Mouse (Mus musculus) testis, postnatal 14 days (tissue): ENCODE results near the gene Aptx.

ENCODE experiments used
- DNase-seq: peaks from one replicate; pipeline ENCODE4 v3.0.0; 2021; ENCODE audit warnings: low spot score

Gene Aptx

DNA sequence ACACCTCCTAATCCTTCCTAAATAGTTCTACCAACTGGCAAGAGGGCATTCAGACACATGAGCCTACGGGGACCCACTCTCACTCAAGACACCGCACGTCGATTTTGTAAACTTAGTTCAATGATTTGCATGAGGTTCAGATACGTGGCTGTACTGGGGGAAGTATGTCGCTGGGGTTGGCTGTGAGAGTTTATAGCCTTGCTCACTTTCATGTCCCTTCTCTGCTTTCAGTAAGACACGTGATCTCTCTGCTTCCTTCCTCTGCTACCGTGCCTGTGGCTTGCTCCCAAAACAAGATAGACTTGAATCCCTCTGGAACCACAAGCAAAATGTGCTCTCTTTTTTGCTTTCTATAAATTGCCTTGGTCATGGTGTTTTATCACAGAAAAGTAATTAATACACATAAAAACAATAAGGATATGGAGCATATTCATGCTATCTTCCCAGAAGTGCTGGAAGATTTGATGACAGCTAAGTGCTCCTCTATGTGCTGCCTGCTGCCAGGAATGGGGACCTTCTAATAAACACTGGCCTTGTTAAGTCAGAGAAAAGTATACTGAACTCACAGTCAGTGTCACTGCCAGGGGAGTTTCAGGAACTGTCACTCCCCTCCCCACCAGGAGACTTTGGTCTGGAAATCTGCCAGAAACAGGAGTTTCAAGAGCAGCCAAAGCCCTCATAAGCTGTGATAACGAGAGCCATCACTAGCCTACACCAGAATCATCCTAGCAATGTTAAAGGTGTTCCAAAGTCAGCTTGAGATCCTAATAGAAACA, 36.6 kb downstream of the Aptx start:
- DNase-seq, result no peak

DNA sequence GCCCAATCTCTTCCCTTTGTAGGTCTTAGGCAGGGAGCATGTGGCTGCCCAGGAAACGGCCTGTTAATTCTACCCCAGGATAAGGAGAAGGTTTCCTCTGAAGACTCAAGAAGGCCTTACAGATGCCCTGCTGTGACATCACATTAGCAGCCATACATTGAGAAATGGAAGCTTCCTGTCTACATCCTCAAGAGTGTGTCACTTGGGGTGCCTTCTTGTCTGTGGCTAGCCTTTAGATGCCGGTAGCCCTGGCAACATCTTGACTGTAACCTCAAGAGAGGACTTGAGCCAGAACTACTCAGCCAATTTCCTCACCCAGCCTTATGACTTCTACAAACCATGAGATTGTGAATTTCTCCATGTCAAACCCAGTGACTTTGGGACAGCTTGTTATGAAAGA, 51.9 kb downstream of the Aptx start:
- DNase-seq, result no peak

DNA sequence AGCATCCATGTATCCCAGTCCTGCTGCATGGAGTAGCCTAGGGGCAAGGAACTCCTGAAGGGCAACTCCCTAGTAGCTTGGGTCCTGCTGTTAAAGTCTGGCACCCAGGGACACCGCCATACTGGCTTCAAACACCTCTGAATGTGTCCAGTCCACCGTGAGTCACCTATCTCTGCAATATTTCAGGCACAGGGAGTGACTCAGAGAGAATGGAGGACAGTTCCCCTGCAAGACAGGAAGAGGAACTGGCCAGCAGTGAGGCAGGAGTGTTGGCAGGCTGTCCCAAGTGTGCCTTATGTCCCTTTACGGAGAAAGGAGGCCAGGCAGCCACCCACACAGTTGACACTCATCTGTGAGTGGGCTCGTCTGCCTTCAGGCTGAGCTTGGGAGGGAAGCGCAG, 53.9 kb downstream of the Aptx start:
- DNase-seq, result no peak

GRCm38 (mm10) chr4:40643567-40643966, 59.4 kb downstream of the Aptx start:
- no peak for DNase-seq

DNA sequence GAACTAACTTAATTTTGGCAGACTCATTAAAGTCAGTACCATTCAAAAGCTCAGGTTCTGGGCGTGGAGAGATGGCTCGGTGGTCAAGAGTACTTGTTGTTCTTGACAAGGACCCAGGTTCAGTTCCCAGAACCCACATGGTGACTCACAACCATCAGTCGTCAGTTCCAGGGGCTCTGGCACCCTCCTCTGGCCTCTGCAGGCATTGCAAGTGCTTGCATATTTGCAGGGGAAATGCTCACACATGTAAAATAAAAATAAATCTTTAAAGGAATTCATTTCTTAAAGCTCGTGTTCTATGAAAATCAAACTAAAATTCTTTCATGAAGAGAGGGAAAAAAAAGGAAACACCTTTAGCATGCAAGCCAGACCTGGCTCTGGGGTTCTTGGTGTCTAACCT, 62.0 kb downstream of the Aptx start:
- no peak for DNase-seq
